Mouse (Mus musculus) monocyte, adult 2 months (primary cell): ENCODE data around the gene Gm1123.

Experiments used
- DNase-seq, 2 experiments: peaks; one replicate each; pipeline ENCODE4 v3.0.0; 2022; ENCODE audit warnings: low spot score in 2 of 2, low read depth in 1 of 2

Gene Gm1123

DNA sequence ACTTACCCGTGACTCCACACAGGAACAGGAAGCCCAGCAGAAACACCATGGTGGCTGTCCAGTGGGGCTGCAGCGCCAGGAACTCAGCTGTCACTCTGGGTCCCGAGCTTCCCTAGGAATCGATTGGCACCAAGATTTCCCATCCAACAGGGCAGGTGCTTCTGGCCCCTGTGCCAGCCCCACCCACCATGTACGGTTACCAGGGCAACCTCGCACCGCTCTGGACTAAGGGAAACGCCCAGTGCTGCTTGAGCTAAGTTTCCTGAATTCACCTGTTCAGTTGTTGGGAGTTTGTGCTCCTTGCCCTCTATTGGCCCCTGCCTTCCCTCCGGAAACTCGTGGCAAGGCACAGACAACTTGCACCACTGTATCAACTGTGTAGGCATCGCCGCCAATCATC, at the start of gene Gm1123:
Gm1123 (minus strand) TSS at position 141 of the 400 bp plus-strand sequence.
- DNase-seq = no peak

- DNase-seq = no peak
These were observed 46.2 kb upstream of the Gm1123 start for GRCm38 (mm10) chr9:99081718-99082117.

DNA sequence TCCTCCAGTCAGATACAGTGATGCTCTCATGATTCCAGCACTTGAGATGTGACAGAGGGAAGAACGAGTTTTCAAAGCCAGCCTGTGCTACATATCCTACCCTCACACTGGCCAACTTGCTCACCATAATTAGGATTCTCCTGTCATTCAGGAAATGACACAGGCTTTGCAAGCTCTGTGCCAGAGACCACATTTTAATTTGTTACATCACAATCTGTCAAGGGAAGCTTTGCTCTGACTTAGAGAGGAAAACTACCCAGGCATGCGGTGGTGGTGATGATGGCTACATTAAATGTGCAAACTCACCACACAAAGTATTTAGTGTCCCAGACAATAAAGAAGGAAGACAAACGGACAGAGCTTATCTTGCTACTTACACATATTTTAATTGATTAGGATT, 45.8 kb upstream of the Gm1123 start:
- no peak for DNase-seq

GRCm38 (mm10) chr9:99080657-99081056, 45.1 kb upstream of the Gm1123 start:
- DNase-seq = no peak

- DNase-seq = no peak
These were observed 38.9 kb upstream of the Gm1123 start for GRCm38 (mm10) chr9:99074462-99074861.

GRCm38 (mm10) chr9:99072538-99072937, 37.0 kb upstream of the Gm1123 start:
- DNase-seq = no peak

DNA sequence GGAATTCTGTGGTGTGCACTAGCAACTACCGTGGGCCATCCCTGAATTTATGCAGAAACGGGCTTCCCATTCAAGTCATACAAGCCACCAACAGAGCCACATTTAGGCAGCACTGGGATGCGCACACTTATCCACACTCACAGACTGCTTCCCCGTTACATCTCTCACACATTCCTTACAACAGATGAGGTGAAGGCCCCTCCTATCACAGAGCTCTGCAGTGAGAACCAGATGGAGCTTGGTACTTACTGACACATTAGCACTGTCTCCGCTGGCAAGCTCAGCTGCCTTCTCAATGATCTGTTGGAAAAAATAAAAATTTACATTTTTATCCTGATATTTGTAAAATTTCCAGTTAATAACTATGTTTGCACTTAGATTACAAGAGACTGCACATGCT, 29.8 kb upstream of the Gm1123 start:
- DNase-seq = no peak

DNA sequence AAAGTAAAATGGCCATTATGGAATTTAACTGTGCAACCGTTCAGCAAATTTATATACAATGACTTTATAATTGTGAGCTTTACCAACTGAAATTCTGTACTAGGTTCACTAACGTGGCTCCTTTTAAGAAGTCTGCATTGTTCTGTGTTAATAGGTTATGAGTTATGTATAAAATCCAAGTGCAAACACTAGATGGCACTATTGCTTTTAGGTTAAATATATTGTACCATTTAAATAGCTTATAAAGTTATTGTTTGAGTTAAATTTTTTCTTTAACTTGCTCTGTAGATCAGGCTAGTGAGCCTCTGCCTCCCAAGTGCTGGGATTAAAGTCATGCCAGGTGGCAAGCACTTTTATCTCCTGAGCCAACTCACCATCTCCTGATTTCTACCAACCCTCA, 28.7 kb upstream of the Gm1123 start:
- DNase-seq = no peak

DNA sequence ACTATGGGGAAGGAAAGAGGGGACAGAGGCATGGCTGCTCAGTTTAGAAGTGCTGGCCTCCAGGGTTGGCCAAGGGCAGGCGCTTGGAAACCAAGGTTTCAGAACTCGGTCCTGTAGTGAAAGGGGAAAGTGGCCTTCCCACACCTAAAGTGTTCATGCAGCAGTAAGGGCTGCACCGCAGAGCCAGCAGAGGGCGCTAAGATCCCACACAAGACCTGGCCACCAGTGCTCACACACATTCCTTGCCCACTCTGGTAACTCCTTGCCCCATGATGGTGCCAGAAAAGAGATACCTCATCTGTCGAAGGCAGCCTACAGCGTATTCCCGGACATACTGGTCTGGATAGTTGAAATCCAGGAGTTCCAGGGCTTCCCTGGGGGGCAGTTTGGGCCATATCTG, 27.0 kb upstream of the Gm1123 start:
- DNase-seq = peak; percentile 21 to 58

DNA sequence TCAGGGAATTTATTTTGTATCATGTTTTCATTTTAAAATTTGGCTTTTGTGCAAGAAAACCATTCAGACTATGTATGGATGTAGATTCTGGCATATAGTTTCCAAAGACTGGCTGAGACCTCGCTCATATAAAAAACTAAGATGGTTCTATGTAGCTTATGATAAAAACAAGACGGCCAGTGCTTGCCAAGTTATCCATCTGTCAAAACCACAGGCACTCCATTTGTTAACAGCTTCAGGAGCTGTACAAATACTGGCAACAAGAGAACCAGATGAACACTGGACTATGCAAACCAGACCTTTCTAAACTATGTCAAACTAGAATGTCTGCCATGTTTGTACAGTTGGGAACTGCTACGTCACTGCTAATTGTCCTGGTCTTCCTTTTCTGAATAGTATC, 22.2 kb upstream of the Gm1123 start:
- DNase-seq = no peak

- DNase-seq = no peak
These were observed 14.2 kb upstream of the Gm1123 start for GRCm38 (mm10) chr9:99049760-99050159.

GRCm38 (mm10) chr9:99048724-99049250, 13.3 kb upstream of the Gm1123 start:
- DNase-seq = peak in 1 of 2 experiments; percentile 8

- DNase-seq = no peak
These were observed 9.2 kb upstream of the Gm1123 start for GRCm38 (mm10) chr9:99044761-99045160.

DNA sequence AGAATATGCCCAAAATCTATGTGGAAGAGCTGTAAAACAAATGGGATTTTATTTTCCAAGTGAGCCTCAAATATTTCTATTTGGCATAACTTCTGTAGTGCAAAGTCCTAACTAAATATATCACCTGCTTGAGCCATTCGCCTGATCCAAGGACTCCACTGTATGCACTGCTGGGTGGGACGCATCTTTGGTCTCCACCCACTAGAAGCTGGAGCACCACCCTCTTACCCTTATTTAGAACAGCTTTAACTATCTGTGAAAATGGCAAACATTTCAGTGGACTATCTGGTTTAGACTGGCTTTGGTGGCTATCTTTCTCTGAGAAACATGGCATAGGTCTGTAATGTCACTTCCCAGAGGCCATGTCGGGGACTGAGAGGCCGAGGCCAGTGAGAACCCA, 7.1 kb upstream of the Gm1123 start:
- DNase-seq = no peak

GRCm38 (mm10) chr9:99041994-99042393, 6.5 kb upstream of the Gm1123 start:
- no peak for DNase-seq

DNA sequence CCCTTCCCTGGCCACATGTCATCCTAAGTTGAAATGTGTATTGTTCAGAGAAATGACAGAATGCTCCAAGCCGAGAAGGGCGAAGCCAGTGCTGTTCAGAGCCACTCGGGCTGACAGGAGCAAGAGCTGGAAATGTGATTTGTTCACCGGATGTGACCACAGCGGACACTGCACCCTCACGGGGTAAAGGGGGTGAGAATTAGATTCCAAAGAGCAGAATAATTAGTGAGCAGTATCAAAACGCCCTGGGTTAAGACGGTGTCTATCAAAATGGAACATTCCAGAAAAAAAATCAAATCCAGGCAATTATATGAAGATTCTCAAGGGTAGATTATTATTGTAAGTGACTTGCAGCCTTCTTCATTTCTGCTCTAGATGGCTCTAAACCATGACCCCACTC, 1.4 kb downstream of the Gm1123 start:
- DNase-seq = no peak

DNA sequence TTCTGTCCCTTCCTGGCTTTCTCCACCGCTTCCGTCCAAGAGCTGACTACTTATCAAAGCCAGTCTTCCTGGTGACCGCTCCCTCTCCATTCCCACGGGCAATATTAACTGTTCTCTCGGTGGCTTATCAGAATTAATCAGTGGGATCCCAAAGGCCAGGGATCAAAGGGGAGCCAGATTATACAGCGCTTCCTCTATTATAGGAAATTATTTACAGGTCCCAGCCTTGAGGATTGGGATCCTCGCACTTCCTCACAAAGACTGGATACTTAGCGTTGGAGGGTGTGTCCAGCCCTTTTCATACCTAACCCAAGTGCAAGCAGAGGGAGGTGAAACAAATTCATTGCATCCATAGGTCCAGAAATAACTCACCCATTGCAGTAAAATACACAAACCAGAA, 3.5 kb downstream of the Gm1123 start:
- no peak for DNase-seq

GRCm38 (mm10) chr9:99021751-99022150, 13.8 kb downstream of the Gm1123 start:
- DNase-seq = no peak

DNA sequence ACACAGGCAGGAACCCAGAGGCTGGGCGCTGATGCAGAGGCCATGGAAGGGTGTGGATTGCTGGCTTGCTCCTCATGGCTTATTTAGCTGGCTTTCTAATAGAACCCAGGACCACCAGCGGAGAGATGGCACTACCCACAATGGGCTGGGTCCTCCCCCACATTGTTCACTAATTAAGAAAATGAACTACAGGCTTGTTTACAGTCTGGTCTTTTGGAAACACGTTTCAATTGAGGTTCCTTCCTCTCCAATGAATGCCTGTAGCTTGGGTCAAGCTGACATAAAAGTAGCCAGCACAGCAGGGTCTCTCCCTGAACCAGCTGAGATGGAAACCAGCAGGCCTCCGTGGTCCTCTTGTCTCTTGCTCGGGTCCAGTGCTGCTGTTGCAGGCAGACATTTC, 14.3 kb downstream of the Gm1123 start:
- no peak for DNase-seq

DNA sequence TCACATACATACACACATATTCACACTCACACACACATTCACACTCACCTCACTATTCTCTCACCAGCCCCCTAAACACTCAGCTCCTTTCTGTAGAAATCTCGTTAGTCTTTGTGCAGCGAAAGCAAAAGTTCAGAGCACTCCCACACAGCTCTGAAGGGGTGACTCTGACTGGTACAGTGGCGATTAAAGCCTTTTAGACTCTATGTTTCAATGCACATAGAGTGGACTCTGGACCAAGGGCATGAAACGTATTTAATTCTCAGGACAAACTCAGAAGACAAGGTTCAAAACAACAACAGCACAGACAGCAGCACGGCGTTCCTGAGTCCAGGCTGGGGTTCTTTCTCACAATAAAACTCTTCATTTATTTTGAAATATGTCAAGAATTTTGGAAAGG, 17.8 kb downstream of the Gm1123 start:
- no peak for DNase-seq

DNA sequence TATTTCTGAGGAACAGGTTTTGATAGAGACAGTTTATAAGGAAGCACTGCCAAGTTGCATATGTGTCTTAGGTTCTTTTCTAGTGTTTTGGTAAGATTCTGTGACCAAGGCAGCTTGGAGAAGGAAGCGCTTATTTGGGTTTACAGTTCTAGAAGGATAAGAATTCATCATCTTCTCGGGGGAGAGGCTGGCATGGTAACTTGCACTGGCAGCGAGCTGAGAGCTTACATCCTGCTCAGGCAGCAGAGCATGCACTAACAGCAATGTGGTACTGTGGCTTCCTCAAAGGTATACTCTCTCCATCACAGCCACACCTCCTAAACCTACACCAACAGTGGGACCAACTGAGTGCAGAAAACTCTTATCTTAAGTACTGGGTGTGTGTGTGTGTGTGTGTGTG, 18.8 kb downstream of the Gm1123 start:
- DNase-seq = no peak

DNA sequence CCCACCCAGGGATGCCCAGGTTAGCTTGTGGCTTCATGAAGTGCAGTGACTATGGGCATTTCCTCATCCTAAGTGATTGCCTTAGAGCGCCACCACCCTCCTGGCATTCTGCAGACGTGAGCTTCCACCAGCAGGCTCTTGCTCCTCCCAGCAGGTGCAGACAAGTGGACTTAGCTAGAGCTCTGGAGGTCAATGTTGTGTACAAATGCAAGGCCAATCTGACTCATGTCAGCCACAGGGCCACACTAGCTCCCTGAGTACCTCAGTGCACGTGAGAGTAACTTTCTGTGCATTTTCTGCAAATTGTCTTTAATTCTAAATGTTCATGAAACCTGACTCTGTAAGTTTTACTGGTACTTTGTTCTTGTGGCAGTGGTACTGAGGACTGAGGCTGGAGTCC, 19.2 kb downstream of the Gm1123 start:
- no peak for DNase-seq

DNA sequence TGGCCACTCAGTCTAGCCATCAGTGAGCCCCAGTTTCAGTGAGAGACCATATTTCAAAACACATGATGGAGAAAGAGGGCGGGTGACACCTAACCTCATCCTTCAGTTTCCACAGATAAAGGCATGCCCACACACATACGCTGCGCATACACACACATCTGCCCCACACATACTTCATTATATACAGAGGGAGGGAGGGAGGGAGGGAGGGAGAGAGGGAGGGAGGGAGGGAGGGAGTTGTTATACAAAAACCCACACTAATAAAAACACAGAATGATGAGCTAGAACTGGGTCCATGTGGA, 25.7 kb downstream of the Gm1123 start:
- DNase-seq = no peak
